Mouse (Mus musculus) kidney, adult 11 months (tissue): ENCODE data around the gene Hivep3.

Source experiments
- DNase-seq: peaks from one replicate; pipeline ENCODE4 v3.0.0; 2022

Gene Hivep3

DNA sequence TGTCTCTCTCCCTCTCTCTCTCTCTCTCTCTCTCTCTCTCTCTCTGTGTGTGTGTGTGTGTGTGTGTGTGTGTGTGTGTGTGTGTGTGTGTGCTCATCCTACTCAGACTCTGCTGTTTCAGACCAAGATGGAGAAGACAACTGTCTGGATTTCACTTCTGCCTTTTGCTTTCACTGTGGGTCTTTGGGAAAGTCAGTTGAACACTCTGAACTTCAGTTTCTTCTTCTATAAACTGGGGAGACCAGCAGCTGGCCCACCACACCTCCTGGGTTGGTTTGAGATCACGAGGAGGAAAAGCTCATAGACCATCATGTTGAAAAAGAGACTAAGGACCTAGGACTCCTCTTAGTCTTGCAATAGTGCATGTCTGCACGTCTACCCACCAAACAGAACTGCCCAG is 246.3 kb downstream of the Hivep3 start:
- DNase-seq = no peak

DNA sequence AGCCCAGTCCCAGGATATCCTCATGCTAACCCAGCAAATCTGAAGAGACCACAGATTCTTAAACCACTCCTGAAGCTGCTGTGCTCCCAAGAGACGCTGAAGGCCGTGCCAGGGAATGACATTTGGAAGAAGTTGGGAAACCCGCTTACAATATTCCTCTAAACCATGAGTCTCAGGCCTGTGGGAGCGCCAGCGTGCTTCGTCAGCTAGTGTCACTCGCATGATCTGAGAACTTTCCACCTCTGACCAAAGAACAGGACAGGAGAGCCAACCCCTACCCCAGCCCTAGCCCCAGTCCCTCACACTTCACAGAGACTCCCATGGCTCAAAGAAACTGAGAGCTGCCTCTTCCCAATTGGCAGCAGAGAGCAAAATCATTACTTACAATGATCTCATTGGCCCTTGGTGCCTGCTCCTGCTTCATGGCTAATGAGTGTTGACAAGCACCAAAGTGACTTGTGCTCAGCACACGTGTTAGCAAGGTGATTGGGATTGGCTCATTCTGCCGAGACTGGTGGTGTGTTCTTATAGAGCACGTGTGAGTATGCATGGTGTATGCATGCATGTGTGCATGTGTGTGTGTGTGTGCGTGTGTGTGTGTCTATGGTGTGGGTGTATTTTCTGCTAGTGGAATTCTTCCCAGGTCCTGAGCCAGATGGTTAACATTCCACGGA is 247.6 kb downstream of the Hivep3 start:
- DNase-seq = no peak

GRCm38 (mm10) chr4:119986065-119986464 is 252.5 kb downstream of the Hivep3 start:
- no peak for DNase-seq

DNA sequence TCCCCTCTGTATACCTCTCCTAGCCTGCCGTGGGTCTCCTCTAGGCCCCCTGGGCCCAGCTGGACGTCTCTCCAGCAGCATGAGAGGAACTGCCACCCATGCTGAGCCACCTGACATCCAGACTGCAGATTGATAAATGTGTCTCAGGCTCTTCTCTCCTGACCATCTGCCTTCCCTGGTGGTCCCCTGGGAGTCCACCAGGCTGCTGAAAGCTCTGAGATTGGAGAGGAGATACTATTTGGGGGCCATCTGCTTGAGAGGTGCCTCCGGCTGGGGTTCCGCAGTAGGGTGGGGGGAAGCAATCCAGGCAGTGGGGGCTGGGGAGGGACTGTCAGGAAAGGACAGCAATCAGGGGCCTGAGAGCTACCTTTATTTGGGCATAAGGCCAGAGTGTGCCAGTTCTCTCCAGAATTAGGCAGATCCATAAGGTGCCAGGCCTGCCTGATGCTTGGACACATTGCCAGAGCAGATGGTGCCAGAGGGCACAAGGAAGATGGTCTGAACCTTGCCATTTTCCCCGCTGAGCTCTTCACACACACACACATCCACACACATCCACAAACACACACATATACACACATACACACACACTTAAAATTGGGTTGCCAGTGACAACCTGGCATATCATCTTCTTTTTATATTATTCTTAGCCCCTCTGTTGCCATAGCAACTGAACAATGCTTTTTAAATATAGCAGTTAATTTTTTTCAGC is 253.2 kb downstream of the Hivep3 start:
- no peak for DNase-seq

GRCm38 (mm10) chr4:119987376-119988087 is 253.9 kb downstream of the Hivep3 start:
- no peak for DNase-seq

DNA sequence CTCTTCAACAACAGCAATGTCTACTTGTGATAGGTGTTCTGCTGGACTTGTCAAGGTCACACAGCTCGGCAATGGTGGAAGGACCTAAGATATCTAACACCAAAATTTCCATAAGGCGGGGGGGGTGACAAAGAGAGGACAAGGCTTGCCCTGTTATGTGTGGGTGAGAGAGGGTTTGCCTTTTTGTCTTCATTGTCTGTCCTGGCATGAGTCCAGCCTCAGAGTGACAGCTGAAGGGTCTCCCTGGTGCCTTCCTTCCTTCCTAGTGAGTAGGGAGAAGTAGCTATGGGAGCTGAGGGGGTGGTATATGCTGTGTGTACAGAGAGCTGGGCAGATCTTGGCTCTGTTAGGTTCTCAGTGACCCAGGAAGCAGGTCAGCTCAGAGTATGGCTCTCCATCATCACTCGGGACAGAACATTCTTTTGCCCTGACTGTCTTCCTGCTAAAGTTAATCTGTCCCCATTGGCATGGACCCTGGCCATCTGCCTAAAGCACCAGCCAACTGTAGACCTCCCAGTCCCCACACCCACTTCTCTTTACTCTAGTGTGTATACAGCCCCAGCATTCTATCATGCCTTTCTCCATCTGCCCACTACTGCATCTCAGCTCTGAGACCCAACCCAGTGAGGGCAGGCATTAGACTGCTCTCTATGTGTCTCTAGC is 255.6 kb downstream of the Hivep3 start:
- no peak for DNase-seq

- DNase-seq = no peak
These were observed 256.8 kb downstream of the Hivep3 start for GRCm38 (mm10) chr4:119990346-119990745.

DNA sequence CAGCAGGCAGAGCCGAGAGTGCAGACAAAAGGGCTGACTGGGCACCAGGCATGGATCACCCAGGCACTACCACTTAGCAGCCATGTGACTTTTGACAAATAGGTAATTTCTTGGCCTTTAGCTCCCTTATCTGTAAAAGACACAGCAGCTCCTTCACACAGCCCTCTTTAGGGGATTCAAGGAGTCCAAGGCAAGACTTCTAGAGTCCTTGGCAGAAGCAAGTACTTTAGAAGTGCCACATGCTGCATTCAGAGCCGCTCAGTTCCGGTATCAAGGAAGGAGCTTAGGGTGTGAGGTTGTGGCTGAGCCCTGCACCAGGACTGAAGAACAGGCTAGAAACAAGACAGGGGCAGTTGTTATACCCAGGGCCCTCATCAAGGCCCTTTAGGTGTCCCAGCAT is 257.3 kb downstream of the Hivep3 start:
- no peak for DNase-seq

DNA sequence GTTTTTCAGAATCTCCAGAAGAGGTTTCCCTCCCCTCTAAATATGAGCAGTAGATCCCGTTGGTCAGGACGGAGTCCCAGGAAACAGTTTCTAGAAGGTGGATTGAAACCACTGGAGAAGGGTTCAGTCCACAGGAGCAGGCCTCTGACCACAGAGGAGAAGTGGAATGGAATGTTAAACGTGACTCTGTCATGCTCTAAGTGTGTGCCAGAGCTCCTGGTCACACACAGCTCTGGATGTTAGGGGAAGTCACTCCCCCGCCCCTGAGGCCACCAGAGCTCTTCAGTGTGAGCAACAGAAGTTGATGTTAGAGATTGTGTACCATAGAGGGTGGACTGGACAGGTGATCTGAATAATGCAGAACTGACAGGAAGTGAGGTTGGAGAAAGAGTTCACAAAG is 258.2 kb downstream of the Hivep3 start:
- no peak for DNase-seq

DNA sequence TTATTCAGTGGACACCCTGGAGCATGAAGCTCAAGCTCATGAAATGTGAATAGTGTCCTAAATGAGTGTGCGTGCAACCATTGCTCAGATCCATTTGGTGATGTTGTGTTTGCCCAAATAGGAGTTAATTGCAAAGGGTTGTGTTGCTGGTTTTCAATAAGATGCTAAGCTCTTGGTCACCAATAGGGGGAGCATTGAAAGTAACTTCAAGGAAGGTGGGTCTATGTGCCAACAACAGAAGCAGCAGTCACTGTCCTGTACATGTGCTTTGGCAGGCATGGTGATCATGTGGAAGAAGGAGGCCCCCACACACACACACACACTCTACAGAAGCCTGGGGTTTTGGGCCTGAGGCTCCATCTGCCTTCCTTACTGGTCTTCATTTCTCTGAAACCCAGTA is 262.8 kb downstream of the Hivep3 start:
- no peak for DNase-seq

DNA sequence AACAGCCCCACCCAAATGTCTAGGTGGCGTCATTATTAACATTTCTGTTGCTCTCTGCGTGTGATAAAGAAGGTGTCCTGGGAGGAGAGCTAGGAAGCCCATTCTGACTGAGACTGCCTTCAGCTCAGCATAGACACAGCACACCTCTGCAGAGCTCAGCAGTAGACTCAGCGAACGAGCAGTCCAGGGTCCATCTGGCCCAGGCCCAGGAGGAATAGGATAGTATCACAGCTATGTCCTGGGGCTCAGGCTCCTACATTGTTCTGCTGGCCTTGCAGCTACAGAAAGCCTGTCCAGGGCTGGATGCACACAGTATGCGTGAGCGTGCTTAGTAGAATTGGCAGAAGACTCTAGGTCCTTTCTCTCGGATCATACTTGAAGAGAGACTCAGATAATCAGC is 263.8 kb downstream of the Hivep3 start:
- peak; percentile 78 for DNase-seq

GRCm38 (mm10) chr4:119998911-119999310 is 265.3 kb downstream of the Hivep3 start:
- DNase-seq = no peak

GRCm38 (mm10) chr4:120000881-120001280 is 267.3 kb downstream of the Hivep3 start:
- DNase-seq = no peak

- no peak for DNase-seq
These were observed 269.4 kb downstream of the Hivep3 start for GRCm38 (mm10) chr4:120003006-120003405.

DNA sequence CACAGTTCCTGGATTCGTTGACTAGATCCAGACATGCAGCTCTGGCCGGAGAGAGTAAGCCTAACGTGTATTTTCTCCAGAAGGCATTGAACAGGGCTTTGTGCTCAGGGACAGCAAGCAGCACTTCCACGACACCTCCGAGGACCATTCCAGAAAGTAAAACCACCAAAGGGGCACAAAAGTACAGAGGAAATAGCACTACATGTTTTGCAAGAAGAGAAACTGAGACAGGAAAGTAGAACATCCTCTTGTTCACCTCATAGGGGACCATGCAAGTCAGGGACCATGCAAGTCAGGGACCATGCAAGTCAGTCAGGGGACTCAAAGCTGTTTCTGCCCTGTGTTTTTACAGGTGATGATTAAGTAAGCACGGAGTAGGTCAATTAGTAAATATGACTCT is 272.5 kb downstream of the Hivep3 start:
- no peak for DNase-seq

DNA sequence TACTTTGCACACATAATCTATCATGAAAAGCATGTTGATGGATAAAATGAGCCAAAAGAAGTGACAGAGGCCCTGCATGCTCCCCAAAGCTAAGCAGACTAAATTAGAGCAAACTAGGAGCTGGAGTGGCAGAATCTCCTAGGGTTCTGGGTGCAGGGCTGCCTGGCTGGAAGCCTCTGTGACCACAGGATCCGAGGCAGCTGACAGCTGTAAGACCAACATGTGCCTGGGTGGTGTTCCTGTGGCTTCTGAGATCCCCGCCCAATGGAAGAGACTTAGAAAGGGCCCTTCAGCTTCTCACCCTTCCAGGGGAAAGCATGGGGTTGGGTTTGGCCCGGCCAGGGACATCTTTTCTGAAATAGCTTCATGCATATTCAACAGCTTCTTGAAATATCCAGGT is 274.3 kb downstream of the Hivep3 start:
- no peak for DNase-seq

- DNase-seq = no peak
These were observed 275.6 kb downstream of the Hivep3 start for GRCm38 (mm10) chr4:120009151-120009550.

DNA sequence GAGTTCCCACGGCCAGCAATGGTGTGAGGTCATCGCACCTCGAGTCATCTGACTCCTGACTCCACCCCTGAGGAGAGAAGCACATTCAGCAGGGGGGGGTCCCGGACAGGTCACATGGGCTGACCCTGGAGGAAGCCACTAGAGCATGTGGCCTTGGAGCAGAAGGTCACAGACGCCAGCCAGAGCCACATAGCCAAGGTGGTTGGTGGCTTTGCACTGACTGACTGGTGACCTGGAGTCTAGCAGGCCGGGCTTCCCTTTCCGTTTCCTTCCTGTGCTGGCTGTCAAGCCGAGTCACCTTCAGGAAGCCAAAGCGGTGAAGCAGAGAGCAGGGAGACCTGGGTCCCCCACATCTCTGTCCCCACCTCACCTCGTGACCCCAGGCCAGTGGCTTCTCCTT is 278.2 kb downstream of the Hivep3 start:
- DNase-seq = peak; percentile 53

GRCm38 (mm10) chr4:120012891-120013290 is 279.3 kb downstream of the Hivep3 start:
- no peak for DNase-seq

DNA sequence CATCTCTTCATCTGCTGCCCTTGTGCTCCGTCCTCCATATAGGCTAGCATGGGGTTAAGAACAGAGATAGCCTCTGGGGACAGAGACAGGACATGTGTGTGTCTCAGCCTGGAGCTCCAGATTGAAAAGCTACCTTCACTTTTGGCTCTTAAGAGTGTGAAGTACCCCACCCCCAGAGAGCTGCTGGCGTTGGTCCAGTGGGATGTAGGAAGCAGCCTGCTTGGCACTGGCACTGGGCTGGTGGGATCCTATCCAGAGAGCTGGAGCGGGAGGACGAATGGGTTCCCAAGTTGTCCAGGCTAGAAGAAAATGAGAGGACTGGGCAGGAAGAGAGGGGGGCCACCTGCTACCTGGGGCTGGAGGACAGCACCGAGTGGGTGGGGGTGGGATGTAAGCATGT is 284.8 kb downstream of the Hivep3 start:
- DNase-seq = no peak

DNA sequence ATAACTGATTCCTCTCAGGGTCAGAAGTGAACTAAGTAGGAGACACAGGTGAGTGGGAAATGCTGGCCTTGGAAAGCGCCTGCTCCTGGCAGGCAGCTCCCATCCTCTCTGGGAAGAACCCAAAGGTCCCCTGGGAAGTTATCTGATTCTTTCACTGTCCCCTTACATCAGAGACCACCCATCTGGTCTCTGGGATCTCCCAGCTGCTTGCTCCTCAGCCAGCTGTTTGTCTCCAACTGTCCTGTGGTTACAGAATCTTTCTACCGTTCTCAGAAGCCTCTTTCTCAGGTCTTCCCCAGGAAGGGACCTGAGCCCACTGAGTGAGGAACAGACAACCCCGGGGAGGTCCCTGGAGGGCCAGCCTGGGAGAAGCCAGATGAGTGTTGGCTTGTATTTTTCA is 288.8 kb downstream of the Hivep3 start:
- DNase-seq = no peak

GRCm38 (mm10) chr4:120023221-120023840 is 289.7 kb downstream of the Hivep3 start:
- no peak for DNase-seq

DNA sequence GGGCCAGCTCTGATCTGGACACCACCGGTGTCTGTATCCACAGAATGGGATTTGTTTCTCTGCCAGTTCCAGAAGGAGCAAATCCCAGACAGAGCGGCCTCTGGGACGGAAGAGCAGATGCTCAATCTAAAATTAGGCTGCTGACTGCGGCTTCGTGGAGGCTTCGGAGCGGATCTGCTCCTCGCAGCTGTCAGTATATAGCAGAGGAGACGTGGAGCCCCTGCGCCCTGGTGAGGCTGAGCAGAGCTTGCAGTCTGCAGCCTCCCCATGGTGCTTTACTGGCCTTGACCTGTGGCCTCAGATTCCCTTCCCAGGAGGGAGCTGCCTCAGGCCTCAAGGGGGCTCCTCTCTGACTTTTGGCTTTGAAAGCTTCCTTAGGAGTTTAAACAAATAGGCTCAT is 290.5 kb downstream of the Hivep3 start:
- DNase-seq = no peak
